Mouse (Mus musculus) layer of hippocampus, adult 9-10 months (tissue): Measurements from ENCODE around the gene Oxnad1.

Experiments
- DNase-seq: peaks from one replicate; pipeline ENCODE4 v3.0.0; 2022; ENCODE audit warnings: low spot score

Oxnad1 gene

GRCm38 (mm10) chr14:32145401-32145800 is 60.2 kb downstream of the Oxnad1 start:
- DNase-seq: no peak

- no peak for DNase-seq
These were observed 60.8 kb downstream of the Oxnad1 start for GRCm38 (mm10) chr14:32145809-32146511.

GRCm38 (mm10) chr14:32146578-32146977 is 61.4 kb downstream of the Oxnad1 start:
- no peak for DNase-seq

DNA sequence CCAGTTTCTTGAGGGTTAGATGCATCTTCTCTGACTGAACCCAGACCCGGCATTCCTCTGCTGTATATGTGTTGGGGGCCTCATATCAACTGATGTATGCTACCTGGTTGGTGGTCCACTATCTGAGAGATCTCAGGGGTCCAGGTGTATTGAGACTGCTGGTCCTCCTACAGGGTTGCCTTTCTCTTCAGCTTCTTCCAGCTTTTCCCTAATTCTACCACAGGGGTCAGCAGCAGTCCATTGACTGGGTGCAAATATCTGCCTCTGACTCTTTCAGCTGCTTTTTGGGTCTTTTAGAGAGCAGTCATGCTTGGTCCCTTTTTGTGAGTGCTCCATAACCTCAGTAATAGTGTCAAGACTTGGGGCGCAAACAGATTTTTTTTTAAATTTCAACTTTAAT is 65.7 kb downstream of the Oxnad1 start:
- DNase-seq: no peak

- DNase-seq: no peak
These were observed 67.2 kb downstream of the Oxnad1 start for GRCm38 (mm10) chr14:32152243-32152965.
